Mouse (Mus musculus) erythroblast, embryonic 14.5 days (primary cell): ENCODE measurements around the gene Ppp4r1.

Experiments
- GATA1 ChIP-seq: IDR thresholded peaks from 2 replicates; pipeline ENCODE4 v1.6.1; 2012; ENCODE audit warnings: low read length, inconsistent platforms, mixed read lengths
- TAL1 ChIP-seq: IDR thresholded peaks from 3 replicates; pipeline ENCODE4 v1.6.1; 2012; ENCODE audit warnings: low read length, inconsistent platforms, mixed read lengths

DNA sequence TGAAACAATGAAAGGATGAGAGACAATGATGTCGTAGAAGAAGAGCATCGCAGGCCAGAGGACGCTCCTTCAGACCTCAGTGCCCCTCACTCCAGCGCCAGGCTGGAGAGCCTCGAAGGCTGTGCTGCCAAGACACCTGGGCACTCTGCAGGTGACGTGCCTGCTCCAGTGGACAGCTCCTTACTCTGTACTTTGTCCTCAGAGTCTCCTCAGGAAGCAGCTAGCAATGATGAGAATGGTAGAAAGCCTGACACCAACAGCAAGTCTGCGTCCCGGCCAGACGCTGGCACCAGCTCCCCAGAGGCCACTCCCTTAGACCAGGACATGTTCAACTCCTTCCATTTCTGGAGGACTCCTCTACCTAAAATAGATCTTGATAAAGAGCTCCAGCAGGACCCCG is 41.9 kb downstream of the Ppp4r1 start:
- TF ChIP-seq GATA1 = no peak
- TF ChIP-seq TAL1 = no peak
